7 mouse cellular contexts compared by ENCODE assay signal in the genomic region with DNA sequence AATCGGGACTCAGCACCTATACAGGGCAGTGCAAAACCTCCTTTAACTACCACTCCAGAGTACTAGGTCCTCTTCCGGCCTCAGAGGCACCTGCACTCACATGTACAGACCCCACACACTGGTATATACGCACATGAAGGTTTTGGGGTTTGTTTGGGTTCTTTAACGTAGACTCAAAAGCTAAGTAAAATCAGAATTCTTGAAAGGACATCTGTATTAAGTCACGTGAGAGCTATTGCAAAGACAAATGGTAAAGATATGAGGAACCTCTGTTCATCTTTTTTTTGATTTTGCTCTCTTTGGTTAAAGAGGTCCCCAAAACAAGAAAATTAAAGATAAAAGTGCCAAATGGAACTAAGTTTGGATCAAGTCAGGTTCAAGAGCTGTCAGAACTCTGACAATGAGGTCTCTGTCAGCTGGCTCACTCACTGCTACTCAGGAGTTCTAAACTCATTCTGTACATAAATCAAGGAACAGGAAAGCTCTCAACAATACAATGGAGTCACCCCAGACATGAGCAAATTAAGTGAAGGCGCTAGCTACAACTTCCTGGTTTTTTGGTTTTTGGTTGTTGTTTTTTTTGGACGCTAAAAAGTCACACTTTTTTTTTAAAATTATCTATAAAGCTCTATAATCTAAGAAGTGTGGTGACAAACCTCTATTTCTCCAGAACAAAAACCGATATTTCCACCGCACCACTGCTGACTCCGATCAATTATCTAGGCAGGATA. TPM values are rescaled to one million over a fixed set of nuclear protein-coding genes. Genes with fewer than 3 reads are reported as not detected.
DNase-seq lines count a peak whose midpoint lies in the region; ATAC-seq and TF ChIP-seq lines count a peak whose summit lies in the region.

No protein-coding gene starts in this region.

- H3K4me1 ChIP-seq in spleen, adult 2 months (ENCODE audit: control insufficient read depth, insufficient read depth, insufficient read length): peaks cover 12% of the 10 kb centered on the region
- no peaks in the 10 kb centered on the region; the same call in 1 of the 2 replicates for H3K4me1 ChIP-seq in embryonic facial prominence, embryonic 14.5 days (ENCODE audit: control insufficient read depth, insufficient read depth, low read length)
- H3K4me1 ChIP-seq in limb, embryonic 11.5 days (ENCODE audit: control insufficient read depth, insufficient read depth, low read length): no peaks in the 10 kb centered on the region; the same call in 1 of the 2 replicates

- peak overlapping the region; percentile 97 for H3K4me3 ChIP-seq in spleen, adult 2 months (ENCODE audit: extremely low read depth, insufficient read depth, insufficient read length)
- H3K4me3 ChIP-seq in embryonic facial prominence, embryonic 14.5 days (ENCODE audit: low read depth, low read length): peak overlapping the region; percentile 95
- H3K4me3 ChIP-seq in limb, embryonic 11.5 days (ENCODE audit: low read depth, low read length): peak overlapping the region; percentile 95

- peak overlapping the region; percentile 59 for H3K4me2 ChIP-seq in embryonic facial prominence, embryonic 14.5 days (ENCODE audit: low read depth, low read length)
- H3K4me2 ChIP-seq in limb, embryonic 11.5 days (ENCODE audit: low read depth, severe bottlenecking): peak overlapping the region; percentile 56

- no peak for TF ChIP-seq CTCF in spleen, adult 2 months (IDR thresholded peaks at IDR 0.05; ENCODE audit: extremely low read depth, insufficient read depth, insufficient read length, insufficient replicate concordance)

- H3K27me3 ChIP-seq in spleen, adult 2 months (ENCODE audit: control insufficient read depth, insufficient read depth, low read length): no peaks in the 10 kb centered on the region
- H3K27me3 ChIP-seq in embryonic facial prominence, embryonic 14.5 days (replicated peaks; ENCODE audit: control insufficient read depth, insufficient read depth, low read length): no peaks in the 10 kb centered on the region
- H3K27me3 ChIP-seq in limb, embryonic 11.5 days (ENCODE audit: control insufficient read depth, insufficient read depth, low read length): no peaks in the 10 kb centered on the region
- no peaks in the 10 kb centered on the region for H3K27me3 ChIP-seq in splenic B cell, adult 2 months (ENCODE audit: control insufficient read depth, insufficient read depth, low read length, poor library complexity, severe bottlenecking)

- WGBS in spleen, adult 2 months: 21% methylated on average over 10 of the region's 10 CpGs
- 34% methylated on average over 10 of the region's 10 CpGs for WGBS in embryonic facial prominence, embryonic 14.5 days
- WGBS in limb, embryonic 11.5 days: 43% methylated on average over 10 of the region's 10 CpGs

- DNase-seq in spleen, adult 2 months (ENCODE audit: low read depth in 1 of 2, low spot score in 2 of 2): no peak
- no peak for DNase-seq in spleen, postnatal 10 days (ENCODE audit: low spot score in 2 of 2)
- DNase-seq in embryonic facial prominence, embryonic 14.5 days (ENCODE audit: low spot score): no peak
- DNase-seq in limb, embryonic 11.5 days (ENCODE audit: low spot score): no peak
- peak; percentile 29 for DNase-seq in splenic B cell, adult 2 months (ENCODE audit: low read depth, low spot score)
- DNase-seq in layer of hippocampus, adult 9-11 months: no peak
- DNase-seq in cerebellum, postnatal 14 days: no peak

- 0 out of 2 replicates have a peak, but pooled peaks cover 3% of the 10 kb centered on the region for H3K36me3 ChIP-seq in spleen, adult 2 months (ENCODE audit: control insufficient read depth, insufficient read depth, low read length)
- 0 out of 2 replicates have a peak, but pooled peaks cover 4% of the 10 kb centered on the region for H3K36me3 ChIP-seq in embryonic facial prominence, embryonic 14.5 days (ENCODE audit: control insufficient read depth, insufficient read depth, low read length)
- no peaks in the 10 kb centered on the region for H3K36me3 ChIP-seq in limb, embryonic 11.5 days (ENCODE audit: control insufficient read depth, insufficient read depth, low read length)
- no peaks in the 10 kb centered on the region for H3K36me3 ChIP-seq in splenic B cell, adult 2 months (ENCODE audit: control insufficient read depth, insufficient read depth, low read length, poor library complexity, severe bottlenecking)

- peak overlapping the region; percentile 100 for H3K27ac ChIP-seq in spleen, adult 2 months (ENCODE audit: insufficient read depth, low read length)
- peak overlapping the region; percentile 98; the same call in 1 of the 2 replicates for H3K27ac ChIP-seq in embryonic facial prominence, embryonic 14.5 days (replicated peaks; ENCODE audit: low read depth, low read length)
- H3K27ac ChIP-seq in limb, embryonic 11.5 days (replicated peaks; ENCODE audit: low read depth, low read length): peak overlapping the region; percentile 98

- TF ChIP-seq POLR2A in spleen, adult 2 months (IDR thresholded peaks at IDR 0.05; ENCODE audit: low read depth, low read length): no peak

- H3K9me3 ChIP-seq in embryonic facial prominence, embryonic 14.5 days (ENCODE audit: control insufficient read depth, low read length): no peaks in the 10 kb centered on the region
- H3K9me3 ChIP-seq in limb, embryonic 11.5 days (ENCODE audit: control insufficient read depth, low read length): no peaks in the 10 kb centered on the region

- H3K9ac ChIP-seq in embryonic facial prominence, embryonic 14.5 days (ENCODE audit: low read depth, low read length): peak overlapping the region; percentile 97
- H3K9ac ChIP-seq in limb, embryonic 11.5 days (ENCODE audit: low read length): peak overlapping the region; percentile 98

- ATAC-seq in embryonic facial prominence, embryonic 14.5 days (ENCODE audit: low read depth): no peak
- ATAC-seq in limb, embryonic 11.5 days (ENCODE audit: insufficient number of reproducible peaks, low FRiP score, low TSS enrichment, low read depth): no peak

RNA-seq across cellular contexts. Expression of a gene that starts 1.1 kb away (rescaled TPM):
- polyA plus RNA-seq in spleen, adult 2 months (2012; rRNA removed): 58.5 and 76.8 TPM in 2 replicates
- 24.6 and 25.7 TPM in 2 replicates for polyA plus RNA-seq in embryonic facial prominence, embryonic 14.5 days (2014; fragmentation: Nextera tagmentation; extraction: Ambion mirVana)
- 31.7 and 34.7 TPM in 2 replicates for polyA plus RNA-seq in limb, embryonic 11.5 days (2014; fragmentation: Nextera tagmentation; extraction: Ambion mirVana)

RNA-seq across cellular contexts. Expression of a gene that starts 40.1 kb away (rescaled TPM):
- polyA plus RNA-seq in spleen, adult 2 months (2012; rRNA removed): 5.9 and 6.6 TPM in 2 replicates
- polyA plus RNA-seq in embryonic facial prominence, embryonic 14.5 days (2014; fragmentation: Nextera tagmentation; extraction: Ambion mirVana): 39.8 and 41.5 TPM in 2 replicates
- 70.1 and 72.3 TPM in 2 replicates for polyA plus RNA-seq in limb, embryonic 11.5 days (2014; fragmentation: Nextera tagmentation; extraction: Ambion mirVana)
